Mouse (Mus musculus) midbrain, embryonic 11.5 days (tissue): ENCODE results near the gene Amn. TPM values are rescaled to one million over a fixed set of nuclear protein-coding genes. Genes with fewer than 3 reads are reported as not detected.

ENCODE experiments used
- ATAC-seq: fragments of 200-750 bp; cut with Nextera tagmentation; 2 replicates; pipeline ENCODE4 v1.8.0; 2017; ENCODE audit warnings: moderate TSS enrichment, moderate library complexity; ENCODE audit not compliant: low FRiP score
- DNase-seq: peaks from one replicate; pipeline ENCODE4 v3.0.0; 2015; ENCODE audit warnings: low spot score; ENCODE audit errors: missing footprints
- H3K27ac ChIP-seq: fragments of 300-500 bp; sonication (generic); 2 replicates; pipeline ENCODE4 v1.5.1; 2014; ENCODE audit warnings: low read depth, low read length
- H3K27me3 ChIP-seq: fragments of 300-500 bp; sonication (generic); 2 replicates; pipeline ENCODE4 v1.6.1; 2014; ENCODE audit warnings: mild to moderate bottlenecking, low read length, moderate library complexity, mixed read lengths; ENCODE audit not compliant: control insufficient read depth, insufficient read depth
- H3K36me3 ChIP-seq: fragments of 300-500 bp; sonication (generic); 2 replicates; pipeline ENCODE4 v1.6.1; 2014; ENCODE audit warnings: mild to moderate bottlenecking, low read length, moderate library complexity, mixed read lengths; ENCODE audit not compliant: control insufficient read depth, insufficient read depth
- H3K4me1 ChIP-seq: fragments of 300-500 bp; sonication (generic); 2 replicates; pipeline ENCODE4 v1.6.1; 2014; ENCODE audit warnings: low read length; ENCODE audit not compliant: control insufficient read depth, insufficient read depth
- H3K4me2 ChIP-seq: fragments of 300-500 bp; sonication (generic); 2 replicates; pipeline ENCODE4 v1.6.1; 2014; ENCODE audit warnings: mild to moderate bottlenecking, moderate library complexity
- H3K4me3 ChIP-seq: fragments of 300-500 bp; sonication (generic); 2 replicates; pipeline ENCODE4 v1.5.1; 2014; ENCODE audit warnings: low read depth, low read length
- H3K9ac ChIP-seq: fragments of 300-500 bp; sonication (generic); 2 replicates; pipeline ENCODE4 v1.6.1; 2014; ENCODE audit warnings: low read length
- H3K9me3 ChIP-seq: fragments of 300-500 bp; sonication (generic); 2 replicates; pipeline ENCODE4 v1.6.1; 2016; ENCODE audit warnings: low read length; ENCODE audit not compliant: control insufficient read depth
- WGBS: fragments of 180-500 bp; shearing (Covaris S2); extraction: QIAGEN DNeasy Blood & Tissue Kit; methylation state at CpG from one replicate; pipeline ENCODE4 v1.1.7; 2014; 5-methylcytosine and 5-hydroxymethylcytosine counted together
- polyA plus RNA-seq: library from polyadenylated mRNA; unstranded; fragments of >200 nt; fragmentation: Nextera tagmentation; extraction: Ambion mirVana; gene quantifications from 2 replicates; pipeline ENCODE4 v1.2.1, GENCODE M21; 2014

Amn gene
- polyA plus RNA-seq, 1 experiment from 2014 or later = 0.22 TPM

DNA sequence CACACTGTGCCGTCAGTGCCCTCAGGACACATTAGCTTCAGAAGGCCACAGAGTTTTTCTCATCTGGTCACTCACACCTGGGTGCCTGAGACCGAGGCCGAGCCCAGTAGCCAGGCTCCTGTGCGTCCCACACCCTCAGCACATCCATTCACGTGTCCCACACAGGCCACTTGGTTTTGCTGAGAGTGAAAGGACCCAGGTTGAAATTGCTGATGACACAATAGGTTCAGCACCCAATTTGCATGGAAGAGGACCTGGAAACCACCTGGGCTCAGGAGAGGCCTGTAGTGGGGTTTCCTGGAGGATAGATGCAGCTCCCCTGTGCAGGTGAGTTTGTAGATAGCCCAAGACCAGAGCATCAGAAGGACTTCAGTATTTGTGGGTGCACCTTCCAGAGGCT, 32.5 kb upstream of the Amn start:
- WGBS = 92% methylated on average over 5 of the region's 5 CpGs

DNA sequence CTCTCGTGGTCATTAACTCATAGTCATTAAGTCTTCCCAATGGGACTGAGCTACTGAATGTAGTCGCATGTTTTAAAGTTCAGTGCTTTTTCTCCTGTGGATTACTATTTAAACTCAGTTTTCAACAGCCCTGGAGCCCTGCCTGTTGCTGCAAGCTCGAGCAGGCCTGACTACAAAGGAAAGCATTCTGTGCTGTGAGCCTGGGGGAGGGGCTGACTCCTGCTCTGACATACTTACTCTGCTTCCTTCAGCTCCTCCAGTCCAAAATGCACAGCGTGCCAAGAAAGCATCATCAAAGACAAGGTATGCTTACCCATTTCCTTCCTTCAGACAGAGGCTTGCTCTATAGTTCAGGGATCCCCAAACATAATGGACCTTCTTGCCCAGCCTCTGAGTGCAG, 32.1 kb upstream of the Amn start:
- no peaks in the 10 kb centered on the region for H3K9me3 ChIP-seq
- H3K36me3 ChIP-seq = 0 out of 2 replicates have a peak, but pooled peaks cover 5% of the 10 kb centered on the region
- H3K27ac ChIP-seq = no peak overlapping the region
- no peak overlapping the region for H3K4me3 ChIP-seq
- H3K9ac ChIP-seq = no peak overlapping the region
- ATAC-seq = no peak
- no peak for DNase-seq
- H3K4me1 ChIP-seq = no peaks in the 10 kb centered on the region
- 54% methylated on average over 4 of the region's 4 CpGs for WGBS
- no peak overlapping the region for H3K4me2 ChIP-seq
- H3K27me3 ChIP-seq = no peaks in the 10 kb centered on the region

More for the DNA sequence above, 32.5 kb upstream of the Amn start:
- no peak for ATAC-seq
- Histone ChIP-seq H3K9ac (no peak overlapping the region), H3K4me3 (no peak overlapping the region), H3K27me3 (no peaks in the 10 kb centered on the region), H3K27ac (no peak overlapping the region), H3K9me3 (no peaks in the 10 kb centered on the region), H3K36me3 (0 out of 2 replicates have a peak, but pooled peaks cover 5% of the 10 kb centered on the region), H3K4me2 (no peak overlapping the region), H3K4me1 (no peaks in the 10 kb centered on the region)
- DNase-seq = no peak

- WGBS = 91% methylated on average over 10 of the region's 10 CpGs
- ATAC-seq (no peak), DNase-seq (no peak)
- Histone ChIP-seq H3K4me2 (no peak overlapping the region), H3K36me3 (0 out of 2 replicates have a peak, but pooled peaks cover 3% of the 10 kb centered on the region), H3K9me3 (no peaks in the 10 kb centered on the region), H3K27me3 (no peaks in the 10 kb centered on the region), H3K9ac (no peak overlapping the region), H3K4me3 (no peak overlapping the region), H3K4me1 (no peaks in the 10 kb centered on the region), H3K27ac (no peak overlapping the region)
Measured at GRCm38 (mm10) chr12:111239930-111240329, 31.0 kb upstream of the Amn start.

- no peaks in the 10 kb centered on the region for H3K27me3 ChIP-seq
- WGBS = 97% methylated on average over 6 of the region's 6 CpGs
- H3K4me1 ChIP-seq = no peaks in the 10 kb centered on the region
- H3K4me2 ChIP-seq = no peak overlapping the region
- DNase-seq = no peak
- no peak for ATAC-seq
- H3K36me3 ChIP-seq = 0 out of 2 replicates have a peak, but pooled peaks cover 3% of the 10 kb centered on the region
- no peak overlapping the region for H3K9ac ChIP-seq
- no peaks in the 10 kb centered on the region for H3K9me3 ChIP-seq
- no peak overlapping the region for H3K27ac ChIP-seq
- H3K4me3 ChIP-seq = no peak overlapping the region
Measured at GRCm38 (mm10) chr12:111241916-111242315, 29.0 kb upstream of the Amn start.

- Histone ChIP-seq H3K4me1 (no peaks in the 10 kb centered on the region), H3K4me3 (no peak overlapping the region), H3K36me3 (0 out of 2 replicates have a peak, but pooled peaks cover 3% of the 10 kb centered on the region), H3K4me2 (no peak overlapping the region), H3K9ac (no peak overlapping the region), H3K27ac (no peak overlapping the region), H3K9me3 (no peaks in the 10 kb centered on the region), H3K27me3 (no peaks in the 10 kb centered on the region)
- WGBS = 93% methylated on average over 5 of the region's 5 CpGs
- no peak for DNase-seq
- no peak for ATAC-seq
Measured at GRCm38 (mm10) chr12:111242346-111242745, 28.5 kb upstream of the Amn start.

DNA sequence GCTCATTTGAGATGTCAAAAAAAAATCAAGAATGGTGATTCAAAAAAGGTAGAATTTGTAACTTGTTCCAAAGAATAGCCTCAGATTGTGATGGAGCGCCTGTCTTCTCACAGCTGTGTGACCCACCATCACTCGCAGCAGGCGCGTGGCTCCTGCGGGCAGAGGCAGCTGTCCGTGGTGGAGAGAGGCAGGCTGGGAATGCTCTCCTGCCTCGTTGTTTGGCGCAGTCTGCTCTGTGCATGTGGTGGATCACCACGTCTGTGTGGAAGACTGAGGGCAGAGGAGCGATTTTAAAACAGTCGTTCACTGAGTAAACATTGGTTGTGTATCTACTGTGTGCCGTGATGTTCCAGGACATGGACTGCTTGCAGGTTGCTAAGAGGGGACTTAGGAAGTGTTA, 27.2 kb upstream of the Amn start:
- 93% methylated on average over 12 of the region's 12 CpGs for WGBS
- Histone ChIP-seq H3K27me3 (no peaks in the 10 kb centered on the region), H3K36me3 (no peaks in the 10 kb centered on the region)

GRCm38 (mm10) chr12:111245070-111245469, 25.8 kb upstream of the Amn start:
- DNase-seq (no peak), ATAC-seq (no peak)
- Histone ChIP-seq H3K27ac (no peak overlapping the region), H3K4me2 (no peak overlapping the region), H3K4me3 (no peak overlapping the region), H3K36me3 (no peaks in the 10 kb centered on the region), H3K9me3 (no peaks in the 10 kb centered on the region), H3K4me1 (no peaks in the 10 kb centered on the region), H3K9ac (no peak overlapping the region), H3K27me3 (no peaks in the 10 kb centered on the region)
- 84% methylated on average over 6 of the region's 6 CpGs for WGBS

More for the DNA sequence above, 27.2 kb upstream of the Amn start:
- Histone ChIP-seq H3K4me3 (no peak overlapping the region), H3K4me2 (no peak overlapping the region), H3K27ac (no peak overlapping the region), H3K9me3 (no peaks in the 10 kb centered on the region), H3K9ac (no peak overlapping the region), H3K4me1 (no peaks in the 10 kb centered on the region)
- ATAC-seq (no peak), DNase-seq (no peak)

DNA sequence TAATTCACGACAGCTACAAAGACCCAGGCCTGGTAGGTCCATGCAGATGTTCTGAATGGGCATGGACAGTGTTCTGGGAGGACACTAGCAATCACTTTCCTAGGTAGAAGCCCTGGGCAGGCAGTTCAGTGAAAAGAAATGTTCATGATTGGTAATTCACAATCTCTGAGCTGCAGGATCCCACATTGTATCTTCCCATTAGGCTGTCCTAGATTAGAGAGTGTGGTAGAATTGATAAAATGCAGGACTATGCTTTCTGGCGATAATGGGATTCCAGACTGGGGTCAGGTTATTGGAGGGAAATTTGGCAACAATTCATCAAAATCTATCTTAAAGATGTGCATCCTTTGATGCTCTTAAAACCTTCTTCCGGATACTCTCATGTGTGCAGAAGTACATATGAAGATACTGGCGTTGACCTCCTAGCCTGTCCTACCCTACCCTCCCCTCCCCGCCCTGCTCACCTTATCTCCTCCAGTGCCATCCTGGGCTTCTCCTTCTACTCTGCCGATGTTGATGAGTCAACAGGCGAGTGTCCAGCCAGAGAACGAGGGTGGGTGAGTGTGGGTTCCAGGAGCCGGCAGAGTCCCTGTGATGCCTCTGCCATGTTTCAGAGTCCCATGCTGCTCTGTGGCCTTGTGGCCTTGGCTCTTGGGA, 24.0 kb upstream of the Amn start:
- ATAC-seq (no peak), DNase-seq (no peak)
- Histone ChIP-seq H3K4me1 (no peaks in the 10 kb centered on the region), H3K9me3 (no peaks in the 10 kb centered on the region), H3K4me3 (no peak overlapping the region), H3K4me2 (no peak overlapping the region), H3K36me3 (no peaks in the 10 kb centered on the region), H3K9ac (no peak overlapping the region), H3K27me3 (no peaks in the 10 kb centered on the region), H3K27ac (no peak overlapping the region)
- 96% methylated on average over 9 of the region's 9 CpGs for WGBS

- H3K36me3 ChIP-seq = 0 out of 2 replicates have a peak, but pooled peaks cover 2% of the 10 kb centered on the region
- no peaks in the 10 kb centered on the region for H3K9me3 ChIP-seq
- H3K4me1 ChIP-seq = no peaks in the 10 kb centered on the region
- H3K27ac ChIP-seq = no peak overlapping the region
- H3K27me3 ChIP-seq = no peaks in the 10 kb centered on the region
- H3K4me2 ChIP-seq = no peak overlapping the region
- DNase-seq (no peak), ATAC-seq (no peak)
- no peak overlapping the region for H3K9ac ChIP-seq
- 59% methylated on average over 3 of the region's 3 CpGs for WGBS
- H3K4me3 ChIP-seq = no peak overlapping the region
Measured at GRCm38 (mm10) chr12:111249095-111249494, 21.8 kb upstream of the Amn start.
